Mouse (Mus musculus): Measurements from ENCODE around the gene Gm5640. TPM values are rescaled to one million over a fixed set of nuclear protein-coding genes. Genes with fewer than 3 reads are reported as not detected.

The Gm5640 gene
- 0.13 and 0.23 TPM in 2 replicates for polyA plus RNA-seq (2012; rRNA removed)

GRCm38 (mm10) chrX:74645466-74646323 lies at the start of gene Gm5640:
Gene Gm5640, minus strand, starts transcription at chrX:74645635.

GRCm38 (mm10) chrX:74592379-74592778 lies 53.1 kb downstream of the Gm5640 start, which contains the start of gene Olfr1325:
Gene Olfr1325, plus strand, starts transcription at chrX:74592679.

Other genes with a start within 250 kb of the Gm5640 start
- 45.8 and 47.6 TPM in 2 replicates for gene G6pdx, start 216.4 kb downstream of the Gm5640 start, polyA plus RNA-seq (2012; rRNA removed)
- not detected in 2 replicates for gene Gm6880, start 164.2 kb downstream of the Gm5640 start, polyA plus RNA-seq (2012; rRNA removed)
- not detected in 2 replicates for gene Olfr1326-ps1, start 70.7 kb downstream of the Gm5640 start, polyA plus RNA-seq (2012; rRNA removed)
- gene Olfr1325, start 53.0 kb downstream of the Gm5640 start, polyA plus RNA-seq (2012; rRNA removed) = not detected in 2 replicates
- not detected in 2 replicates for gene Gm6890, start 95.3 kb upstream of the Gm5640 start, polyA plus RNA-seq (2012; rRNA removed)
- 0.08 TPM in 1 of 2 replicates, not detected in the other for gene Gm5936, start 191.6 kb upstream of the Gm5640 start, polyA plus RNA-seq (2012; rRNA removed)

All from central nervous system, embryonic 18 days (tissue).